Mouse (Mus musculus) embryo, embryonic 11 days (tissue): ENCODE data around the gene Lurap1.
A peak's percentile ranks its signal among the peaks of the same experiment; 100 is the strongest.

Experiments used
- DNase-seq: peaks from one replicate; pipeline ENCODE4 v3.0.0-alpha.2; 2015

Lurap1 gene

DNA sequence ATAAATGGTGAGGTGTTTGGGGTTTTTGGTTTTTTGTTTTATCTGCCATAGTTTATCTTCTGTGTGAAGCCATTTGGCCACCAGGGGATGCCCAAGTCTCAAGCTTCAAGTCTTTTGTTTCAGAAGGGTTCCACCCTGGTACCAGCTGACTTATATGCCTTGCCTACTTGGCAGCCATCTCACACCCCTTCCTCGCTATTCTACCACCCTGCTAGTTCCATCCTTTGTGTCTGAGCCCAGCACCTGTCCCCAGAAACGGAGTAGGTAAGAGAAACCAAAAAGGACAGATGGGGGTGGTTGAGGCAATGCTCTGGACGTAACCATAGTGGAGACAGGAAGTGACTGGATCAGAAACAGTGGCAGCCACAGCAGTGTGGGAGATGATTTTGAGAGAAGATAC is 8.8 kb upstream of the Lurap1 start:
- no peak for DNase-seq

DNA sequence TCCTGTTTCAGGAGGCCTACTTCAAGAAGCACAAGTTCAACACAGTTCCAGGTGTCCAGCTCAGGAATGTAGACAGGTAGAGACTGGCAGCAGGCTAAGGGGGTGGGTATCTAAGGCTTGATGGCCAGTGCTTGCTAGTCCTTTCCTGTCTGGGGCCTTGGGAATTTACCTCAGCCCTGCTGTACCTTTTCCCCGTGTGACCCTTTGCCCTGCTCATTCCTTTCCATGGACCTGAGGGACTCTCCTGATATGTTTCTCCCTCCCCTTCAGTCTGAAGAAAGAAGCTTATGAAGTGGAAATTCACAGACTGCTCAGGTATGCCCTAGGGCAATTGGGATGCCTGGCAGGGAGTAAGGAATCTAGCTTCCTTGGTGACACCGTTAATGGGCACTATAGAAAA is 6.7 kb upstream of the Lurap1 start:
- no peak for DNase-seq

DNA sequence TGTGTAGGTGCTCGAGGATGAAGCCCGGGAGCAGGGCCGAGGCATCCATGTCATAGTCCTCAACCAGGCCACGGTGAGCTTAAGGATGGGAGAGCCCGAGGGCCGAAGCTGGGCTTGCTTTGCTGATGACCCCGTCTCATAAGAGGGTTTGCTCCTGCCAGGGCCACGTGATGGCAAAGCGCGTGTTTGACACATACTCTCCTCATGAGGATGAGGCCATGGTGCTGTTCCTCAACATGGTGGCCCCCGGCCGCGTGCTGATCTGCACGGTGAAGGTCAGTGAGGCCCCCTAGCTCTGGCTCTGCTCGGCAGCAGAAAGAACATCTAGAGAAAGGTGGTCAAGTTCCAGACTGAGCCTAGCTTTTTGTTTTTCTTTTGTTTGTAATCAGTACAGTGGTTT is 1.6 kb upstream of the Lurap1 start:
- no peak for DNase-seq

DNA sequence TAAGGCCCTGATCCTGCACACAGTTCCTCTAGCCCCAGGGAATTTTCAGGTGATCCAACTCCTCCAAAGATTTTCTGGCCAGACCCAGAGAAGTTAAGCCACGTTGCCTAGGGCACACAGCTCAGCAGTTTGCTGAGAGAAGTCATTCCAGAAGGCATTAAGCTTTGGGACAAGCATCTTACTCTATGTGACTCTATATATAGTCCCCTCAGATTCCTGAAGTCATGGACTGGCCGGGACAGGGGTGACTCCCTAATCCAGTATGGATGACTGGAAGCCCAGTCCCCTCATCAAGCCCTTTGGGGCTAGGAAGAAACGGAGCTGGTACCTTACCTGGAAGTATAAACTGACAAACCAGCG is 296 bp downstream of the Lurap1 start:
- peak; percentile 42 for DNase-seq

DNA sequence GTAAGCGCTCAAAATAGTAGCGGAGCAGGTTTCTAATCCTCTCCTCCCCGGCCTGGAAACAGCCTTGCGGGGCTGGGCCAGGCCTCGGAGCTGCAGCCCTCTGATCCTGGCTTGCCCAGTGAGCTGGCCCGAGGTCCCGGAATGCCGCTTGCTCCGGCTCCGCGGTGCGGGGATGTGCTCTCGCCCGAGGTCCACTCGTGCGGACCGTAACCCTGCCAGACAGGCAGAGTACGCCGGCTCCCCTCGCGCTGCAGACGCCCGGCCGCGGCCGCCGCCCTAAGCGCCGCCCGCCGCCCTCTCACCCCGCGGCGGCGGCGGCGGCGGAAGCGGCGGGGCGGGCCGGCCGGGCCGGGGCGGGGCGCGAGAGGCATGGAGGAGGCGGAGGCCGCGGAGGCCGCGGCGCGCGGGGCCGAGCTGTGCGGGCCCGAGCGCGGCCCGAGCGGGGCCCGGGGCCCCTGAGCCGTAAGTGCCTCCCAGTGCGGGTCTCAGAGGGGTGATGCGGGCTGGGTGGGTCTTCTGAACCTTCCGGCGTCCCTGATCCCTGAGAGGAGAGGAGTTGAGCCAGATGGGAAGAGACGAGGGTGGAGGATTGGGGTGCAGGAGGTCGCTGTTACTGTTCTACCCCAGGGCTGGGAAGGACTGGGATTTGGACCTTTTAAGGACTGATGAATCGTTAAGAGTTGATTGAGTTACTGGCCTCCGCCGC is 829 bp downstream of the Lurap1 start:
- peak; percentile 92 for DNase-seq

DNA sequence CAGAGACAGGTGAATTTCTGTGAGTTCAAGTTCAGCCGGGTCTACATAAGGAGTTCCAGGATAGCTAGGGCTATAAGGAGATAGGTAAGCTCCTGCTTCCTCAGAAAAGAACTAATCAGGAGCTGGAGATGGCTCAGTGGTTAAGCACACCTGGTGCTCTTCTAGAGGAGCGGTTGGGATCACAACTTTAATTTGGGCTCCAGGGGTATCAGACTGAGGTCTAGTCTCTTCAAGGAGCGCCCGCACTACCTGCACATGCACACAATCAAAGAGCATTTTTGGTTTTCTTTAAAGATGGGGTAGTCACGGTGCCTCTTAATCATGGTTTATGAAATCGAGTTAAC is 1.4 kb downstream of the Lurap1 start:
- no peak for DNase-seq

DNA sequence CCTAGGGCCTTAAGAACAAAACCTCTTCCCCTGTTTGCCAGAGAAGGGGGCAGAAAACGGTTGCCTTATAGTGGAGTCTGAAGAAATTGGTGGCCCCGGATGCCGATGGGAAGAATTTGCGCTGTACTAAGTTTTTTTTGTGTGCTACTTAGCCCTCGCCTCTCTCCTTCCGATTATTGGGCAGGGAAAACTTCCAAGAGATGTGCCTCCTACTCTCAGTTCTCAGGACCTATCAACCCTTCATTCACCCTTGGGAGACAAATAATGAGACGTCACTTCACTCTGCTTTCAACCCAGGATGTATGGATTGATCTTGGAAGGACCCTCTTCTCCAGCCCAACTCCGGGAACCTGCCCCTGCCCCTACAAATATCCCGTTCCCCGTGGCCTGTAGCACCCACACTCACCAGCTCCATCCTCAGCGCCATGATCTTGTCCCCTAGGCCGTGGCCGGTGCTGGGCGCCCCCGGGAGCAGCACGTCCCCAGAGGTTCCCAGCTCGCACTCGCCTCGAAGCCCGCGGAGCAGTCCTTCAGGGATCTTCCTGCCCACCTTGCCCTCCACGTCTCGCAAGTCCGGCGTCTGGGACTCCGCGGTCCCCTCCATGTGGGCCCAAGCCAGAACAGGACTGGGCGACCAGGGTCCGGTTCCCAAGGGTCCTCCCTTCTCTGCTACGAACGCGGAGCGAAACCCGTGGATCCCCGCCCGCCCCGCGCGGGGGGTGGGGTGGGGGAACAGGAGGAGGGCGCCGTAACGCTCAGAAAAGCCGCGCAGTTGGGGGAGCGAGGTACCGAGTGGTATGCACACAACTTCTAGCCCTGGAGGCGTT is 7.0 kb downstream of the Lurap1 start:
- peak; percentile 81 for DNase-seq

DNA sequence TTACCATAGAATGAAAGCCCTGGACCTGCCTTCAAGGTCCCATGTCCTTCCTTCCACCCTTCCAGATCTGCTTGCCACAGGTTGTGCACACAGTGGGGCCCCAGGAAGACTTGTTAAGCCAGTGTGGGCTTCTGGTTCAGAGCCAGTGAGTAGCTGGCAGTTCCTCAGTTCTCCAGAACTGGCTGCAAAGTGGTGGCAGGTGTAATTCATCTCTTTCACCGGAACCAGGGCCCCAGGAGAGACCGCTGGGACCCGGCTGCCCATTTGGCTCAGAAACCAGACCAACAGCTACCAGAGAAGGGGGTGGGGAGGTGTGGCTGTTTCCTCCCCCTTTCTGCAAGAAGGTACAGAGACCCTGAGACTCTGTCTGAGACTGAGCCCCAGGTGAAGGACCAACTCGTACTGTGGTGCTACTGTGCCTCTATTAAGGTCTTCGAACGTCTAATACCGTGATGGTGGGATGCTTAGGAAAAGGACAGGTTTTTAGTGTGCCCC is 7.8 kb downstream of the Lurap1 start:
- DNase-seq, result no peak

DNA sequence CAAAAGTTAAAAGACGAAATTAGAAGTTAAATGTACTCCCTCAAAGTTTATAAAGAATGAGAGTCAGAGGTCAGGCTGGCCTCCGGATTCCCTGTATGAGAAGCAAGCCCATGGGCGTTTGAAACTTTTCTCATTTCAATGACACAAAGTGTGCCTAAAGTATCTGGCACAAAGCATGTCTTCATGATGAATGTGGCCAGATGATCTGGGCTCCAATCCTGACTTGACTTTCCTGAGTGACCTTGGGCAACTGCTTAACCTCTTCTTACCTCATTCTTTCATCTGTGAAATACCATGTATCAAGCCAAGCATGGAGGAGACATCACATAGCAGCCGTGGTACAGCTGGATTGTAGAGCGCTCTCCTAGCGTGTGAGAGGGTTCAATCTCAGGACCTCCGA is 8.9 kb downstream of the Lurap1 start:
- no peak for DNase-seq

DNA sequence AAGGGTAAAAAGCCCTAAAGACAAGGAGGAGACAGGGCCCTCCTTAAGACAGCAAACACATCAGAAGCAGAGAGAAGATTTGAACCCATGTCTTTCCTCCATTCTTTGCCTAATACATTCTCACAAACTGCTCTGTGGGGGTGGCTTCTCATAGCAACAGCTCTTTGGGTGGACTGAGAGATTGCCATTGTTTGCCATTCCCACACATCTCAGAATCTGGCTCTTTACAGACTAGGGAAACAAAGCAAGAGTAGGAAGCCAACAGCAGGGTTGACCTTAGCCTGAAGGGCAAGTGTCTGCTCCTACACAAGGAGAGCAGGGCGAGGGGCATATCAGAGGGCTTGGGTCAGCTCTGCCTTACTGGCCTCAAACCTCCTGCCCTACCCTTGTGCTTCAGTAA is 9.4 kb downstream of the Lurap1 start:
- no peak for DNase-seq

DNA sequence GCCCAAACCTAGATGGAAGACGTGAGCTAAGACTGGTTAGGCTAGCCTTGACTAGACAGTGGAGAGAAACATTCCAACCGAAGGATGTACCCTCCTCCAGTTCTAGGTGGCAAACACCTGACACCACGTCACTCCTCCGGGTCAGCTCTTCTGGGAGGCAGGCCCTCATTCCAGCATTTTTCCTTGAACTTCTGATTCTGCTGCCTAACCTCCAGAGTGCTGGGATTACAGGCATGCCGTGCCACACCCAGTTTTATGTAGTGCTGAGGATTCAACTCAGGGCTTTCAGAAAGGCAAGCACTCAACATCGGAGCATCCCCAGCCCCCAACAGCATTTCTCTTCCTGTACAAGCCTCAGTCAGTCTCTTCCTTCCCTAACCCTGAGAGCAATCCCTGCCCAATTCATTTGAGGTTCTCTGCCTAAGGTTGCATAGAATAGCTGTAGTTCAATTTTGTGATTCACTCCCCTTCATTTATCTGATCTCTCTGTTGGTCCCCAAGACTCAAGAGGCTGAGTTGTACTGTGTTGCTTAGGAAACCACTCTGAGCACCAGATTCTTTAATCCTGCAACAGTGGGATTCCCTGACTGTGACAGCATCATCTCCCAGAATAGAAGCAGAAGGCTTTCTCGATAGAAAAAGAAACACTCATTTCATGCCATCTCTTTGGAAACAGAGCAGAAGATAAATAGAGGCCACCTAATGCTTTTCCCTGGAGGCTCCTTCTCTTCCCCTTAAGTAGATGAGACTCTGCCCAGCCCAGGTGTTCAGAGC is 10.2 kb downstream of the Lurap1 start:
- no peak for DNase-seq

DNA sequence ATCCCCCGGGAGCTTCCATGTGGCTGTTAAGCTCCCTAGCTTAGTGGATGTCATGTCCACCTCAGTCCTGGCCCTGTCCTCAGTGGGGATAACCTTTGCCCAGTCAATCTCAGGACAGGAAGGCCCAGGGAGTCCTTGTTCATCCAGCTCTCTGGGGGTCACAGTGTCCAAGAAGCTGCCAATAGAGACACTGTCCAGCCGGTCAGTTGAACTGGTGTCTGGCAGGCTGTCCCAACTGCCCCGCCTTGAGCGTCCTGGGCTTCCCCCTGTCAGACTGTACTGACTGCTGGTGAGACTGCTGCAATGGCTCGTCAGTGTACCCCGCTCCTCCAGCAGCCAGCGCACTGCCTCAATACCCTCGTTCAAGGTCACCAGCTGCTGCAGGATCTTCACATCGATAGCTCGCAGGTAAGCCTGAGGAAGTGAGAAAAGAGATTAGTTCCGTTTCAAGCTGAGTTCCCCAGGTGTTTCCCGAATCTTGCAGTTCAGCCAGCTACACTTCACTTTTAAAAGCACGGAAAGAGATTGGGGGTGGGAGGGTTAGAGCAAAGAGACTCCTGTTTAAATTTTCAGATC is 13.6 kb downstream of the Lurap1 start:
- DNase-seq, result no peak

DNA sequence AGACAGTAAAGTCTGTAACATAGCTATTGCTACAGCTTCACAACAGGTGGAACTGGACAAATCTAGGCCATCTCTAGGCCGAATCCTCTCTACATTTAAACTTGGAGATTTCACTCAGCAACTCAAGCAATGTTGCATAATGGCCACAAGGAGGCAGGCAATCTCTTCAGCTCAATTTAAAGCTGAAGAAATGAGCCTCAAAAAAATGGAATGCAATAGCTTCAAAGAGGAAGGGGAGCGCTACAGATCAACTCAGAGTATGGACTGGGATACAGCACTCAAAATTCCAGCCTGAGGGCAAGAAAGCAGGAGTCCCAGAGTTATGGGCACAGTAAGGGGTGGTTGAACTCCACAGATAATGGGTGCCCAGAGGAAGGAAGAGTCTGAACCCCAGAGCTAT is 16.1 kb downstream of the Lurap1 start:
- peak; percentile 74 for DNase-seq

DNA sequence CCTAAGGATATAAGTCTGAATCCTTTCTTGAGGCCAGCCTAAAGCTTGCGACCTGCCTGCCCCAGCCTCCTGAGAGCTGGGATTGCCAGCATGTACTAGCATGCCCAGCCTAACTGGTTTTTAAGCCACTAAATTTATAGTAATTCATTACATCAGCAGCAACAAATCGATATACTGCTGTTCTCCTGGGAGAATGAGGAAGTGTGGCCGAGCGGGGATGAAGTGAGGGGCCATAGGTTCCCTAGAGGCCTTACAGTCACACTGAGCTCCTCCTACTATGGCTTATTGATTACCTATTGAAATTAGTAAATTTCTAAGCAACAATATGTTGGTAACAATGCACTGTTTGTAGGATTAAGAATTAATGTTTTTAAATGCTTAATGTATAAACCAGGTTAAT is 18.0 kb downstream of the Lurap1 start:
- no peak for DNase-seq

DNA sequence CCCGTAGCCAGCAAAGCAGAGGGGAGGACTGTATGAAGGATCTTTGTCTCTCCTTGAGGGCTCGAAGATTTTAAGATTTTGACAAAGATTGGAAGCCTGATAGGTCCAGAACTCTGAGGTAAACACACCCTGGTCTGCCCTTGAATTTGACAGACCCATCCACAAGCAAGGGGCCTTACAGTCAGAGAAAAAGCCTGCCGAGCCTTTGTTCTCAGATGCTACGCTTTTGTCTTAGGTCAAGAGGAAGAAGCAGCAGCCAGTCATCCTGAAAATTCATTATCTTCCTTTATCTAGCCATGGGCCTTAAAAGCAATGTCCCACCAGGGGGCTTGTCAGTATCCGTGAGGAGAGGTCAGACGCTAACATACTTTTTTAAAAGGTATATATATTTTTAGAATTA is 23.2 kb downstream of the Lurap1 start:
- no peak for DNase-seq

DNA sequence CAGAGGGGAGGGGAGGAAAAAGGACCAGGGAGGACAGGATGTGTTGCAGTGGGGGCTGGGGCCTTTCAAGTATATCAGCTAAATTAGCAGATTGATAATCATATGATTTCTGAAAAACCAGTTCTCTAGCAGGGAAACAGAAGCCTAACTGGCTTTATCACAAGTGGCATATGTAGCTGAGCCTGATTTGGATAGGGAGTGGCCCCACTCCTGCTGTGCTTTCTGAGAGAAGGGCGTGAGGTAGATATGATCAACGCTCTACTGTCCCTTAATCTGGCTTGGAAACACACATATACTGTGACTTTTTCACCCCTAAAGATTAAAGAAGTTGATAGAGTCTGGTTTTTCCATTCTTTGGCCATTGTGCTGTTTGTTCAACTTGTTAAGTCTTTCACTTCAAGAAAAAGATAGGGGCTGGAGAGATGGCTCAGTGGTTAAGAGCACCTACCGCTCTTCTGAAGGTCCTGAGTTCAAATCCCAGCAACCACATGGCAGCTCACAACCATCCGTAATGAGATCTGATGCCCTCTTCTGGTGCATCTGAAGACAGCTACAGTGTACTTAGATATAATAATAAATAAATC is 25.2 kb downstream of the Lurap1 start:
- DNase-seq, result no peak

DNA sequence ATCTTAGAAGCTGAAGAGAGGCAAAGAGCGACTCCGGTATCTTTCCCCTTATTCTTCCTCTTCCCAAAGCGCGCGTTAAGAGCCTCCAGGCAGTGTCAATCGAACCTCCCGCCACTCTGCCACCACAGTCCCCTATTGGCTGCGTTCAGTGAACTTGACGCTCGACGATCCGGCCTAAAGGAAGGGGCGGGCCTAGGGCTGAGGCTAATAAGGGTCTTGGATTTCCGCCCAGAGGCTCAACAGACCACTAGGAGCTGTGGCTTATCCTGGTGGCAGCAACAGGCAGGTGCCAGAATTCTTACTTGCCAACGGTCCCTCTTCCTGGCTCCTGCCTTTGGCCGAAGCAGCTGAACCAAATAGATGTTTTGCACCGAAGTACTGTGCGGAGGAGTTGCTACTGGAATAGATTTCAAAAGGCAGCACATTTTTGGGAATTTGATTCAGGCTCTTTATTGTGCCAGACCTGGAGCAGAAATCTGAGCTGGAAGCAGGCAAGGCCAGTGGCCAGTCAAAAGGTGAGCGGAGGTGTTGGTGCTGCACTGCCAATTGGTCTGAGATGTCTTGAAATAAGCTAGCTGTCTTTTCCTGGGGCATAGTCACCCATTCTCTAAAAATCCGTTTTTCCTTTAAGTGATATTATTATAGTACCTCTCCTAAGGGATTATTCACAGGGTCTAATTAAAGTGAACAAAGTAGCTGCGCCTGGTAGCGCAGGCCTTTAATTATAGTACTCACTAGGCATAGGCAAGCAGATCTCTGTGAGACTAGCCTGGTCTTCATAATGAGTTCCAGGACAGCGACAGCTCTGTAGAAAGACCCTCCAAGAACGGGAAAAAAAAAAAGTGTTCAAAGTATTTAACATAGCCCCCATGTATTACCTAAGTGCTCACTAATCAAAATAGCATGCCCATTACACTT is 27.3 kb downstream of the Lurap1 start, which contains the start of the genes Rad54l and Pomgnt1:
Gene Rad54l (minus strand): TSS at position 89 of the 918 bp plus-strand sequence.
Gene Pomgnt1 (plus strand): TSS at position 239 of the 918 bp plus-strand sequence.
- DNase-seq, result peak; percentile 98

DNA sequence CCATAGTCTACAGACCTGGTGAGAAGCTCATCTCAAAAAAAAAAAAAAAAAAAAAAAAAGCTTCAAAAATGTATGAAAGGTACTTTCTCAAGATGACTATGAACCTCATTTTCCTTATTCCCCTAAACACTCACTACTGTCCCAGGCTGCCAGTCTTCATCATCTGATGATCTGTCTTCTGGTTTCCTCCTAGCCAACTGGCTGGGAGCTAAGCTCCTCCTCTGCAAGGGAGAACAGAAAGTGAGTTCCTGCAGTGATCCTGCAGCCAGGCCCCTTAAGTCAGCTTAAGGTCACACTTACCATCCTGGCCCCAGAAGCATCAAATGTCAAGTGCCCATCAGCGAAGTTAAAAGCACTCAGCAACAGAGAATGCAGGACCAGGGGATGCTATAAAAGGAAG is 28.4 kb downstream of the Lurap1 start:
- peak; percentile 13 for DNase-seq

DNA sequence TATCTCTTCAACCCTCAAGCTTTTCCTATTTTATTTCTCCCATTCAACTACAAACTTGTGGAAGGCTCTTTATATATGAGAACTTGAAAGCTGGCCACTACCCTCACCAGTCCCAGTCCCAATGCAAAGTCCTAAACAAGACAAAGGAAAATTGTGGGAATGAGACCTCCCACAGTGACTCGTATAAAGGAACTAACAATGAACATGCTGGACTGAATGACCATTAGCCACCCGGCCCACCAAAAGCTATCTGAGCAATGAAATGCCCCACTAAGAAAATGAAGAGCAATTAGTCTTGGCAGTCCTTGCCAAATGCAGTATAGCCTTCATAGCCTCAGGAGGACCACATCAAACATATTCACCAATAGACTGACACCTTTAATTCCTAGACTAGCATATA is 39.7 kb downstream of the Lurap1 start:
- DNase-seq, result no peak

DNA sequence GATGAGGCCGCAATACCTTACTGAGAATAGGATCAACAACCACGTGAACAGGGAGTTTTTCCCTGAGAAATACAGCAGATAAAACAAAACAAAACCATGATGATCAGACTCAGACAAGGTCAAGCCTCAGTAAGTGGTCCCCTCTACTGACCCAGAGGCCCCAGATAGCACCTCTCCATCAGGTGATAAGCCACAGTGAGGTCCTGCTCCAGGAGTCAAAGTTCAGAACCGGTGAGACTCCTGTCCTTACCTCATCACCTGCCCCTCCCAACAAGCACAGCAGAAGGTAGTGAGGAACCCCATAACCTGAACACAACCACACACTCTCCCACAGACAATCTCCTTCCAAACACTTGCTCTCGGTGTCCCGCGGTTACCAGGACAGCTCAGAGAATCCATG is 40.4 kb downstream of the Lurap1 start:
- no peak for DNase-seq

DNA sequence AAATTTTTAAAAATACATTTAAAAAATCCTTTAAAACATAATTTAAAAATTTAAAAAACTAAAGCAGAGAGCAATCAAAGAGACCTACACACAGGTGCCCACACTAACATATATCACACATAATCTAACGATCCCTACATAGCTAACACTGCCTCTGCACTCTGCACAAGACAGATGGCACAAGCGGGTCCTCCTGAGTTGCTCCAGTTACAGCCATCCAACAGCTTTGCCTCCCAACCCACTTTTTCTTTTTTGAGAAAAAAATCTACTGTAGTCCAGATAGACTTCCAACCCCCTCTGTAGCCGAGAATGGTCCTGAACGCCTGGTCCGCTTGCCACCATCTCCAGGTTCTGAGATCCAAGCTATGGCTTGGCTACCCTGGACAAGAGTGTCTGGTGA is 45.9 kb downstream of the Lurap1 start:
- DNase-seq, result no peak

DNA sequence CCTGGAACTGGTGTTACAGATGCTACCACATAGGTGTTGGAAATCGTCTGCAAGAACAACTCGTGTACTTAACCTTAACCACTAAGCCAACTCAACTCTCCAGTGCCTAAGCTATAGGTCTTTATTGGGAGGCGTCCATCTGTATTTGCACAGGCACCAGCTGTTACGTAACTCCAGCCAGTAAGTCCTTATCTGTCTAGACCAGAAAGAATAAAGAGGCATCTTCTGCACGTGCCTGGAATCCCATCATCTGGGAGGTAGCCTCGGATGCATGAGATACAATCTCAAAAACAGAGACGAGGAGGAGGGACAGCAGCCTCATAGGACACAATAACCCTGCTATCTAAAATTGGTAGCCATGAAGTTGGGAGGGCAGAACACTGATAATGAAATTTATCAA is 50.2 kb downstream of the Lurap1 start:
- DNase-seq, result no peak
